Mouse (Mus musculus): ENCODE measurements around the gene Pcyt1a. TPM values are rescaled to one million over a fixed set of nuclear protein-coding genes. Genes with fewer than 3 reads are reported as not detected.
A peak's percentile ranks its signal among the peaks of the same experiment; 100 is the strongest.

Pcyt1a gene
- total RNA-seq, 1 experiment from 2014 or later: 77.2 TPM

- DNase-seq: no peak
Measured at GRCm38 (mm10) chr16:32510399-32511337, 79.9 kb downstream of the Pcyt1a start.

- DNase-seq: no peak
Measured at GRCm38 (mm10) chr16:32511338-32511734, 80.6 kb downstream of the Pcyt1a start.

- DNase-seq: no peak
Measured at GRCm38 (mm10) chr16:32511827-32512490, 81.2 kb downstream of the Pcyt1a start.

- peak; percentile 70 for DNase-seq
Measured at GRCm38 (mm10) chr16:32512921-32513320, 82.2 kb downstream of the Pcyt1a start.

- no peak for DNase-seq
Measured at GRCm38 (mm10) chr16:32513401-32513800, 82.7 kb downstream of the Pcyt1a start.

- DNase-seq: no peak
Measured at GRCm38 (mm10) chr16:32513948-32514347, 83.2 kb downstream of the Pcyt1a start.

GRCm38 (mm10) chr16:32516006-32516962 lies 85.6 kb downstream of the Pcyt1a start:
- DNase-seq: peak; percentile 34

GRCm38 (mm10) chr16:32517785-32518481 lies 87.2 kb downstream of the Pcyt1a start:
- DNase-seq: no peak

GRCm38 (mm10) chr16:32519656-32520371 lies 89.1 kb downstream of the Pcyt1a start:
- no peak for DNase-seq

- peak; percentile 48 for DNase-seq
Measured at GRCm38 (mm10) chr16:32520372-32520748, 89.6 kb downstream of the Pcyt1a start.

GRCm38 (mm10) chr16:32522578-32523194 lies 92.0 kb downstream of the Pcyt1a start:
- no peak for DNase-seq

- peak; percentile 89 for DNase-seq
Measured at GRCm38 (mm10) chr16:32523462-32524243, 92.9 kb downstream of the Pcyt1a start.

GRCm38 (mm10) chr16:32524244-32524615 lies 93.5 kb downstream of the Pcyt1a start:
- peak; percentile 61 for DNase-seq

Other genes with a start within 250 kb of the Pcyt1a start
- 17.6 and 18.4 TPM in 2 replicates for gene Fbxo45, start 183.8 kb upstream of the Pcyt1a start, total RNA-seq (2021)
- 13.9 and 16.7 TPM in 2 replicates for gene Wdr53, start 183.7 kb upstream of the Pcyt1a start, total RNA-seq (2021)
- gene Smco1, start 159.5 kb upstream of the Pcyt1a start, total RNA-seq (2021): not detected in 2 replicates
- gene Rnf168, start 153.5 kb upstream of the Pcyt1a start, total RNA-seq (2021): 22.2 and 22.8 TPM in 2 replicates
- gene Ubxn7, start 98.7 kb upstream of the Pcyt1a start, total RNA-seq (2021): 50.3 and 55.2 TPM in 2 replicates
- not detected in 2 replicates for gene Tm4sf19, start 30.4 kb upstream of the Pcyt1a start, total RNA-seq (2021)
- gene Tctex1d2, start 11.2 kb upstream of the Pcyt1a start, total RNA-seq (2021): 6.2 and 6.8 TPM in 2 replicates
- not detected in 2 replicates for gene Slc51a, start 57.0 kb downstream of the Pcyt1a start, total RNA-seq (2021)
- gene Zdhhc19, start 65.3 kb downstream of the Pcyt1a start, total RNA-seq (2021): not detected in 2 replicates
- 181 and 285 TPM in 2 replicates for gene Tfrc, start 178.0 kb downstream of the Pcyt1a start, total RNA-seq (2021)
- gene Tnk2, start 213.0 kb downstream of the Pcyt1a start, total RNA-seq (2021): 48.5 and 55.4 TPM in 2 replicates

Measured in adrenal gland, postnatal 14 days (tissue).